Mouse (Mus musculus) thymus, adult 2 months (tissue): ENCODE results near the gene Mipol1. TPM values are rescaled to one million over a fixed set of nuclear protein-coding genes. Genes with fewer than 3 reads are reported as not detected.

Experiments
- DNase-seq: peaks from one replicate; pipeline ENCODE4 v3.0.0; 2021
- H3K27ac ChIP-seq: fragments of 200-500 bp; 2 replicates; pipeline ENCODE4 v1.5.1; 2012; ENCODE audit warnings: low read length, control low read depth; ENCODE audit not compliant: control insufficient read depth, insufficient read depth
- H3K27me3 ChIP-seq: fragments of 200-500 bp; 2 replicates; pipeline ENCODE4 v1.6.1; 2012; ENCODE audit warnings: mild to moderate bottlenecking, low read length, moderate library complexity, mixed read lengths; ENCODE audit not compliant: control insufficient read depth, insufficient read depth
- H3K36me3 ChIP-seq: fragments of 200-500 bp; 2 replicates; pipeline ENCODE4 v1.6.1; 2012; ENCODE audit warnings: mild to moderate bottlenecking, low read length, moderate library complexity; ENCODE audit not compliant: control insufficient read depth, insufficient read depth
- H3K4me1 ChIP-seq: fragments of 200-500 bp; replicated peaks from 2 replicates; pipeline ENCODE4 v1.6.1; 2012; ENCODE audit warnings: low read length; ENCODE audit not compliant: control insufficient read depth, insufficient read depth
- H3K4me3 ChIP-seq: fragments of 200-500 bp; 2 replicates; pipeline ENCODE4 v1.5.1; 2012; ENCODE audit warnings: mild to moderate bottlenecking, low read length, control low read depth, moderate library complexity; ENCODE audit not compliant: control insufficient read depth, insufficient read depth
- CTCF ChIP-seq: fragments of 200-500 bp; IDR thresholded peaks from 2 replicates; pipeline ENCODE4 v1.5.1; 2012; ENCODE audit warnings: mild to moderate bottlenecking, control low read depth, low read length, moderate library complexity, borderline replicate concordance; ENCODE audit not compliant: control insufficient read depth, poor library complexity, insufficient read depth; ENCODE audit errors: extremely low read depth
- POLR2A ChIP-seq: fragments of 200-500 bp; IDR thresholded peaks from 2 replicates; pipeline ENCODE4 v1.6.1; 2012; ENCODE audit warnings: mild to moderate bottlenecking, low read length, control low read depth, moderate library complexity; ENCODE audit not compliant: control insufficient read depth, poor library complexity, insufficient read depth; ENCODE audit errors: extremely low read depth
- WGBS: fragments of 180-500 bp; shearing (Covaris S2); methylation state at CpG from one replicate; pipeline ENCODE4 v1.1.7; 2018; 5-methylcytosine and 5-hydroxymethylcytosine counted together
- polyA plus RNA-seq: library from polyadenylated mRNA; depleted of rRNA; stranded (reverse); fragments of >200 nt; gene quantifications from 2 replicates; pipeline ENCODE4 v1.2.3, GENCODE M21; 2012

The Mipol1 gene
- polyA plus RNA-seq, 1 experiment, result 1.5 TPM

GRCm38 (mm10) chr12:57509726-57510125 lies 279.5 kb downstream of the Mipol1 start:
- Histone ChIP-seq H3K27me3 (no peaks in the 10 kb centered on the region; the same call in 1 of the 2 replicates), H3K36me3 (no peaks in the 10 kb centered on the region), H3K27ac (no peak overlapping the region), H3K4me3 (no peak overlapping the region), H3K4me1 (no peaks in the 10 kb centered on the region)
- DNase-seq, result no peak
- TF ChIP-seq POLR2A (no peak), CTCF (no peak)
- 88% methylated on average over 4 of the region's 4 CpGs for WGBS

- TF ChIP-seq POLR2A (no peak), CTCF (no peak)
- WGBS, result 86% methylated on average over 4 of the region's 4 CpGs
- Histone ChIP-seq H3K27ac (no peak overlapping the region), H3K27me3 (no peaks in the 10 kb centered on the region; the same call in 1 of the 2 replicates), H3K36me3 (no peaks in the 10 kb centered on the region), H3K4me1 (no peaks in the 10 kb centered on the region), H3K4me3 (no peak overlapping the region)
- no peak for DNase-seq
Measured at GRCm38 (mm10) chr12:57511127-57511526, 280.9 kb downstream of the Mipol1 start.

GRCm38 (mm10) chr12:57511560-57511959 lies 281.3 kb downstream of the Mipol1 start:
- Histone ChIP-seq H3K4me3 (no peak overlapping the region), H3K4me1 (no peaks in the 10 kb centered on the region), H3K27me3 (no peaks in the 10 kb centered on the region; the same call in 1 of the 2 replicates), H3K36me3 (no peaks in the 10 kb centered on the region), H3K27ac (no peak overlapping the region)
- WGBS, result 89% methylated on average over 5 of the region's 5 CpGs
- TF ChIP-seq CTCF (no peak), POLR2A (no peak)
- no peak for DNase-seq

- TF ChIP-seq POLR2A (no peak), CTCF (no peak)
- no peaks in the 10 kb centered on the region for H3K4me1 ChIP-seq
- no peaks in the 10 kb centered on the region for H3K36me3 ChIP-seq
- WGBS, result 67% methylated on average over 1 of the region's 1 CpGs
- no peak for DNase-seq
- H3K27me3 ChIP-seq, result no peaks in the 10 kb centered on the region
- H3K4me3 ChIP-seq, result no peak overlapping the region
- no peak overlapping the region for H3K27ac ChIP-seq
Measured at GRCm38 (mm10) chr12:57514552-57514951, 284.3 kb downstream of the Mipol1 start.

GRCm38 (mm10) chr12:57515702-57516377 lies 285.6 kb downstream of the Mipol1 start:
- WGBS, result 77% methylated on average over 12 of the region's 12 CpGs
- Histone ChIP-seq H3K27me3 (no peaks in the 10 kb centered on the region), H3K27ac (no peak overlapping the region), H3K4me1 (no peaks in the 10 kb centered on the region), H3K36me3 (no peaks in the 10 kb centered on the region), H3K4me3 (no peak overlapping the region)
- TF ChIP-seq POLR2A, result no peak
- TF ChIP-seq CTCF, result no peak
- no peak for DNase-seq

GRCm38 (mm10) chr12:57528335-57528734 lies 298.1 kb downstream of the Mipol1 start:
- H3K27ac ChIP-seq, result no peak overlapping the region
- no peaks in the 10 kb centered on the region for H3K4me1 ChIP-seq
- DNase-seq, result no peak
- no peaks in the 10 kb centered on the region for H3K36me3 ChIP-seq
- 43% methylated on average over 4 of the region's 4 CpGs for WGBS
- no peaks in the 10 kb centered on the region for H3K27me3 ChIP-seq
- no peak overlapping the region for H3K4me3 ChIP-seq
- TF ChIP-seq POLR2A (no peak), CTCF (no peak)
